Mouse (Mus musculus) olfactory bulb, adult 2 months (tissue): ENCODE results near the gene Spata48.

Experiments
- CTCF ChIP-seq: fragments of 200-500 bp; IDR thresholded peaks from 2 replicates; pipeline ENCODE4 v1.5.1; 2012; ENCODE audit warnings: low read depth, mild to moderate bottlenecking, low read length, moderate library complexity; ENCODE audit not compliant: insufficient read depth
- POLR2A ChIP-seq: fragments of 200-500 bp; IDR thresholded peaks from 2 replicates; pipeline ENCODE4 v1.6.1; 2012; ENCODE audit warnings: mild to moderate bottlenecking, low read depth, low read length, moderate library complexity; ENCODE audit not compliant: insufficient read depth

GRCm38 (mm10) chr11:11513008-11513799 lies 51.3 kb downstream of the Spata48 start:
- no peak for TF ChIP-seq CTCF
- TF ChIP-seq POLR2A = no peak
